Mouse (Mus musculus): Measurements from ENCODE around the gene Apbb2.

GRCm38 (mm10) chr5:66345140-66345539 lies 273.4 kb downstream of the Apbb2 start:
- TF ChIP-seq EP300 (IDR thresholded peaks at IDR 0.05; ENCODE audit: low read depth): no peak
- TF ChIP-seq CTCF (IDR thresholded peaks at IDR 0.05; ENCODE audit: low read depth): no peak

Data from heart, postnatal 0 days (tissue).